Mouse (Mus musculus) layer of hippocampus, adult 2 months (tissue): ENCODE measurements at regions not wholly inside any gene's neighbourhood (a gene's known extent, or its start where the extent isn't known, plus 50 kb on each side); places are given as distances from the start of the nearest gene placed in this dataset.

Experiments used
- DNase-seq, 2 experiments: peaks; one replicate each; pipeline ENCODE4 v3.0.0; 2022; ENCODE audit warnings: low spot score in 2 of 2
- H3K27ac ChIP-seq: fragments of 200-600 bp; 2 replicates; pipeline ENCODE4 v1.8.1; 2022
- H3K4me3 ChIP-seq: fragments of 200-600 bp; 2 replicates; pipeline ENCODE4 v1.8.1; 2022; ENCODE audit warnings: mild to moderate bottlenecking
- CTCF ChIP-seq: fragments of 200-600 bp; conservative IDR thresholded peaks from 2 replicates; pipeline ENCODE4 v1.8.1; 2022; ENCODE audit warnings: antibody characterized with exemption, mild to moderate bottlenecking, moderate library complexity

DNA sequence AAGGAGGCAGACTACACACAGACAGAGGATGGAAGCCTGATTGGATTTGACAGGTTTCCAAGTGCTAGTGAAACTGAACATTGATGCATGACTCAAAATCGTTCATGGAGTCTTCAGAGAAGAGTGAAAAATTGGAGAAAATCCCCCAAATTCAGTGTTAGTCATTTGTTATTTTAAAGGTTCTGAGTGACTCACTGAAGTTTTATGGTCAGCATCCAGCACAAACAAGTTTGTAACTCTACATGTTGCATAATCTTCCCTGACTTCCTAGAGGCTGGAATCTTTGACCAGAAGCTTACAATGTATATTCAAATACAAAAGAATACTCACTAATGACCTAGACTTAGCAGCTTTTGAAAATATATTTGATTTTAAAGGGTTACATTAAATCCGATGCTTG lies 224.3 kb upstream of the Pot1a start:
- no peak for TF ChIP-seq CTCF
- no peak overlapping the region for H3K27ac ChIP-seq
- no peak overlapping the region for H3K4me3 ChIP-seq
- peak in 1 of 2 experiments; percentile 0 for DNase-seq

DNA sequence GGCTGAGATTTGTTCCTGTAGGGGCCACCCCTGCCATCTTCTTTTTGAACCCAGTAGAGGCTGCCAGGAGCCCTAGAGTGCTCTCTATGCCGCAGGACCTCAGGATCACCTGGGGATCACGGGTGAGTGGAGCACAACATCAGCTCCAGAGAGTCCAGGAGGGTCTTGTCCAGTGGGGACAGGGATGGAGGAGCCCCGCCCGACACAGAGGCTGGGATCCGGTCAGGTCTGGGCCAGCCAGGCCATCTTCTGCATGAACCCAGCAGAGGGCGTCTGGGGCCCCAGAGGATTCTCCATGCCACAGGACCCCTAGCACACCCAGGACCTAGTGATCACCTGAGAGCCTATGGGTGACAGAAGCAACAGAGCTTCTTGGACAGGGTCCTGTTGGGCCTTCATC lies 206.3 kb upstream of the Pot1a start:
- Histone ChIP-seq H3K4me3 (no peak overlapping the region), H3K27ac (no peak overlapping the region)
- TF ChIP-seq CTCF = no peak
- DNase-seq = no peak

DNA sequence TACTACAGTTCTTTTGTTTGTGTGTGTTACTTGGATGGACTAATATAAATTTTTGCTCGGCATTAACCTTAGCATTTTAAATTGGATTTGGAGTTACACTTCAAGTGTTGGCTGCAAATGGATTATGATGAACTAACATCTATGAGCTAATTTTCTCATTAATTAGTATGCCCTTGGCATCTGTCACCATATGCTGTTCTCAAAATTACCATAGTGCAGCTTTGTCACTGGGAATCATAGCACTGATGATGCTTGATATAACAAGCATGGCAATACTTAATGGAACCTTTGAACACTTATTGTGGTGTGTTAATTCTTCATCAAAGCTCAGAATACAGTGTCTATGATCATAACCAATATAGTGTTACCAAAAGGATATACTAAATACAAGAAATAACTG lies 185.0 kb upstream of the Pot1a start:
- no peak for TF ChIP-seq CTCF
- no peak overlapping the region for H3K4me3 ChIP-seq
- peak in 1 of 2 experiments; percentile 13 for DNase-seq
- H3K27ac ChIP-seq = no peak overlapping the region

DNA sequence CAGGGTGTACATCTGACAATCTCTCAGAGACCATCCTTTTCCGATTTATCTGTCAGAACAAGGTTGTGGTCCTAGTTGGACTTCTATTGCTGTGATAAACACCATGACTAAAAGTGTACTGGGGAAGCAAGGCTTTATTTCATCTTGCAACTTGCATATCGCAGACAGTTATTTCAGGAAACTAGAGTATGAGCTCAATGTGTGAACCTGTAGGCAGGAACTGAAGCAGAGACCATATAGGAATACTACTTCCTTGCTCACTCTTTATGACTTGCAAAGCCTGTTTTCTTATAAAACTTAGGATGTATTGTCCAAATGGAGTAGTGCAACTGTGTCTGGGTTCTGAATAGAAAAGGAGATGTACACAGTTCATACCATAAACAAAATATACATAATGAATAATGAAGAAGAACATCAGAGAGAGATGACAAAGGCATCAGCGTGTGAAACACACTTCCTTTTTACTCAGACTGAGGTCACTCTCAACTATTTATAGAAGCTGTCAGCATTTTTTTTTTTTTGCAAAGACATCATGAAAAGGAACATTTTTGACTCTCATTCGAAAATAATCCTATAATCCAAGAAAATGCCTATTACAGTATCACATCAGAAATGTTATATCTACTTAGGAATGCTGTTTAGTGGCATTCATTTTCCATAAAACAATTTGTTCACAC lies 169.3 kb upstream of the Pot1a start:
- H3K4me3 ChIP-seq = no peak overlapping the region
- no peak for TF ChIP-seq CTCF
- DNase-seq = no peak
- H3K27ac ChIP-seq = no peak overlapping the region

DNA sequence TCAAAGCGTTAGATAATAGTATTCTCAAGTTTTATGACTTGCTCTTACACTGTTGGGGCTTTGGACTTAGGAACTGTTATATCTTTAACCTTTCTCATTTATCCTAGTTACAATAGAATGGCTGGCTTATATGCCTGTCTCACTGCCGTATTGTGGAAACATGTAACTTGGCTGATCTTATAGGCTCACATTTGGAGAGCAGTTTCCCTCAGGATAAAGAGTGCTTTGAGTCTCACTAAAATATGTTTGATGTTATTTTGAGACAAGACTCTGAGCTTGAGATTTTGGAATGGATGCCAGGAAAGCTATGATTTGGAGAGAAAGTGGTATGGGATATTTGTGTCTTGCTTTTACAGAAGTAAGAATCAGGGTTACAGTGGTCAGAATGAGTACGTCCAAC lies 156.4 kb upstream of the Pot1a start:
- H3K4me3 ChIP-seq = no peak overlapping the region
- DNase-seq = no peak
- no peak for TF ChIP-seq CTCF
- no peak overlapping the region for H3K27ac ChIP-seq

DNA sequence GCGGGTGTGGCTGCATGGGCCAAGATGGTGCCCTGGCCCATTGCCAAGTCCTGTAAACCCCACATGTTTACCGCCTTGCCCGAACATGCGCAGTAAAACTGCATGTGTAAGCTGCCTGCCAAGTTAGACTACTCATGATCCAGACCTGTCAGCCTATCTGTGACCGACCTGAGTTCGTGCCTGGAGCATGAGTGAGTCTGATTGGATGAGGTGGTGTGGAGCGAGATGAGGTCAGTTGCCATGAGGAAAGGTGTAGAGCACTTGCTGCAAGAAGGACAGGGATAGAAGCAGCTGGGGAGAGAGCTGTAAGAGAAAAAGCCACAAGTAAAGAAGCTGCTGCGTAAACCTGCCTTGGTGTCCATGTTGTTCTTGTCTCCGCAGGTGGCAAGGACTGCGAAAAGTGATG lies 122.1 kb upstream of the Pot1a start:
- Histone ChIP-seq H3K27ac (no peak overlapping the region), H3K4me3 (no peak overlapping the region)
- no peak for TF ChIP-seq CTCF
- no peak for DNase-seq

DNA sequence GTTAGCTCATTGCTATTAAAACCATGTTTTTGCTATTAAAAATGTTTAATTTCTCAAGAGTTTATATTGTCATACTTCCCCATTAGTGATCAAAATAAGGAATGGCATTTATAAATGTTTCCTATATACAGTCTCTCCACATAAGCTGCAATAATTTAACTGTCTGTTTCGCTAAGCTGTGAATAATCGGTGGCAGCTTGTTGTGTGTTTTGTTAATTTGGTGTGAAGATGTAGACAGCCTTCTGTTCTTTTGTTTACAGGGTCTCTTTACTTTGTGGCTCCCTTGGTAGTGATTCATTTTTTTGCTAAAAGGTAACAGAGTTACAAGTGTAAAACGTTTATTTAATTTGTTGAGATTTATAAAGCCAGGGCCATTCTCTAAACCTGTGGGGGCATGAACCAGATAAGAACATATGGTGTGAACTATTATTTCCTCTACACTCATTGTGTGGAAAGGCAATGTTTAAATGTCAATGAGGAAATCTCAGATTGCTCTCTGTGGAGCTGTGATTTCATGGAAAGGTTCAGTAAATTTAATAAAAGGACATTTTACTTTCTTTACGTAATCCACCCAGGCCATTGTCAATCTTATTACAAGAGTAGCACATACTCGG lies 108.9 kb upstream of the Pot1a start:
- H3K27ac ChIP-seq = no peak overlapping the region
- no peak for TF ChIP-seq CTCF
- no peak for DNase-seq
- no peak overlapping the region for H3K4me3 ChIP-seq

DNA sequence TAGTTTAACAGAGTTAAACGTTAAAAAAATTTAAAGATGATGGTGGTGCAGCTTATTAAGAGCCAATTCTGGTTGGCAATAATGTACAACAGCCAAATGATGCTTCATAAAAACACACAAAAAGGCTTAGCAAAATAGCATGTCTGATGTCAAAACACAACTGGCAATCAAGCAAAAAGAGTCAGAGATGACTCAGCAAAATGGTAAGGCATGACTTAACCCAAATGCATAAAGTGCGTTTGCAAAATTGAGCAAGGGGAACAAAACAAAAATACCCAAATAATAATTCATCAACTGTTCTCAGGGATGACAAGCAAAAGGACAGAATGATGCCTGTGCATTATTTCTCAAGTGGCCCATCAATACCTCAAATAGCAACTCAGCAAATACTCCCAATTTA lies 105.1 kb upstream of the Pot1a start:
- Histone ChIP-seq H3K4me3 (no peak overlapping the region), H3K27ac (no peak overlapping the region)
- no peak for TF ChIP-seq CTCF
- no peak for DNase-seq

DNA sequence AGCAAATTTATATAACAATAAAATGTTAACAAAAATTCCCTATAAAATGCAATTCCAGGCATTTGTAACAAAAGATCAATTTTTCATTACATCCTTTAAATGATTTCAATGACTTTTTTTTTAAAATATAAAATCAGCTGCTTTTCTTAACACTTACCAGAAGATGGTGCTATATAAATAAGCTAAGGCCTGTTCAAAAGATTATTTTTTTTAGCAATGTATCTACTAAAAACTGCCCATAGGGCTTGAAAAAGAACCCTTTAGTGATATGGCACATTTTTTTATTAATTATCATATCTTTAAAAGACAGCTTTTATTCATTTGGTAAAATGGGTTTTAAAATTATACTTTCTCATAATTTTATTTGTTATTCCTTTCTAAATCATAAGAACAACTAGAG lies 90.9 kb upstream of the Pot1a start:
- Histone ChIP-seq H3K4me3 (no peak overlapping the region), H3K27ac (no peak overlapping the region)
- TF ChIP-seq CTCF = peak; percentile 78
- no peak for DNase-seq

DNA sequence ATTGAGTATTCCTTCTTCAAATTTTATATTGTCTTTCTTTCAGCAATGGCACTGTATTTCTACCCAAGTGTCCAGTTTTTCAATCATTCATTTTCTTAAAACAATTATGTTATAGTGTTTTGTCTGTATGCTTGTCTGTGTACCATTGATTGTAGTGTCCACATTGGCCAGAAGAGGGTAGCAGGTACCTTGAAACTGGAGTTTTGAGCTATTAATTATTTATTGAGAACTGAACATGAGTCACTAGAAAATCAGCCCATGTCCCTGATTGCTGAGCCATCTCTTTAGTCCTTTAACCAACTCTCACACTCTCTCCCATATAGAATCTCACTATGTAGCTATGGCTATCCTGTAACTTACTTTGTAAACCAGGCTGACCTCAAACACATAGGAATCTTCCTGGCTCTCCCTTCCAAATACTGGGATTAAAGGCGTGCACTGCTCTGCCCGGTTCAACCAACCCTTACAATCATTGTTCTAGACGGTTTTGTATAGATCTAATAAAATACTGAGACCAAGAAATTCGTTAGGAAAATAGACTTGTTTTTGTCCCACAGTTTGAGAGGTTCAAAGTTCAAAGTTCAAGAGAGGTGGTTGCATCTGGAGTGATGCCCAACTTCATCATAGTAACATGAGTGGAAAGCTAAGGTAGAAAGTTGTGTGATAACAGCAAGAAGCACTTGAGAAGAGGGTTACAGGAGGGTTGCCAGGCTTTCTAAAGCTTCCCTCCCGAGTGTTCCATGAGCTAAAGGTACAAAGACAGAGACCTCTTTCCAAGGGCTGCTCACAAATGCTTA lies 85.6 kb upstream of the Pot1a start:
- no peak for DNase-seq
- Histone ChIP-seq H3K27ac (no peak overlapping the region), H3K4me3 (no peak overlapping the region)
- TF ChIP-seq CTCF = peak; percentile 61

DNA sequence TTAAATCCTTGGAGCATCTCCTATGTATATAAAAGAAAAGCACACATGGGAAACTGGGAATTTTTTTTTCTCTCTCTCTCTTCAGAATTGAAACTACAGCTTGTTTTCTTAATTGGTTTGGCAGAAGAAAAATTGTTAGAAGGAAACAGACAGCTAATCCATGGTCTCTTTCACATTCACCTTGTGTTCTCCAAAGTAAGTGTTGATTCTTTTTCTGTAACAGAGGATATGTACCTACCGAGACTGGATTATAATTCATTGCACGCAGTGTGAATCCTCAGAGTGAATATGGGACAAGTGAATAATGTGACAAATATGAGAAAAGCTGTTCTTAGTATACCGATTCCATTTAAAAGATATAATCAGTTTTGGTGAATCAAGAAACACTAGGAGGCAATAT lies 58.9 kb upstream of the Pot1a start:
- H3K27ac ChIP-seq = no peak overlapping the region
- no peak for TF ChIP-seq CTCF

More for the DNA sequence above, 58.9 kb upstream of the Pot1a start:
- no peak overlapping the region for H3K4me3 ChIP-seq
- DNase-seq = no peak
